Mouse (Mus musculus) ES-E14 (cell line): ENCODE measurements around the gene Nfkbil1.

Source experiments
- HCFC1 ChIP-seq: IDR thresholded peaks from 2 replicates; pipeline ENCODE4 v1.6.1; 2012; ENCODE audit warnings: low read length, inconsistent platforms, borderline replicate concordance; ENCODE audit not compliant: insufficient read depth
- MAFK ChIP-seq: IDR thresholded peaks from 2 replicates; pipeline ENCODE4 v1.6.1; 2014; ENCODE audit warnings: mild to moderate bottlenecking, low read depth, low read length, inconsistent platforms; ENCODE audit not compliant: insufficient read depth
- ZC3H11A ChIP-seq: IDR thresholded peaks from 2 replicates; pipeline ENCODE4 v1.6.1; 2012; ENCODE audit warnings: low read depth, mild to moderate bottlenecking, inconsistent platforms, low read length, borderline replicate concordance

DNA sequence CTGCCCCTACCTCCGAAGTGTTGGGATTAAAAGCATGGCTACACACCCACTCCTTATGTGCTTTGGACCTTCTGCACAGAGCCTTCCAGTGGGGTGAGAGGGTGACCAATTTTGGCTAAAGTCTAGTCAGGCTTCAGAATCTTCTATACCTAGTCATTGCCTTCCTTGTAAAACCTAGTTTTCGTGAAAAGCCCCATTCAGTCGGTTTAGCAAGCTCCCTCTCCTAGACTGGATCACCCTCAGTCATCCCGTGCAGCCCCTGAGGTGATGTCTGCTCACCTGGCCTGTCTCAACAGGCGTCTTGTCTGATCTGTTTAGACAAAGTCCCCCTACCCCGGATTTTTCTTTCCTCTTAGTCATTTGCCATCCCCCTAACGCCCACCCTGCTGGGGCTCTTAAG, 37.6 kb downstream of the Nfkbil1 start:
- TF ChIP-seq MAFK = no peak
- no peak for TF ChIP-seq HCFC1
- TF ChIP-seq ZC3H11A = no peak
